Mouse (Mus musculus) G1E (cell line): ENCODE measurements around the gene Cdc42bpa. TPM values are rescaled to one million over a fixed set of nuclear protein-coding genes. Genes with fewer than 3 reads are reported as not detected.
A peak's percentile ranks its signal among the peaks of the same experiment; 100 is the strongest.

Experiments used
- ATAC-seq: 2 replicates; pipeline ENCODE4 v1.8.0; 2016; ENCODE audit warnings: mild to moderate bottlenecking; ENCODE audit not compliant: insufficient number of reproducible peaks, poor library complexity, low FRiP score, severe bottlenecking; ENCODE audit errors: extremely low read depth
- DNase-seq: peaks from one replicate; pipeline ENCODE4 v3.0.0; 2012; ENCODE audit warnings: low spot score
- H3K27me3 ChIP-seq: 2 replicates; pipeline ENCODE4 v1.6.1; 2012; ENCODE audit warnings: mild to moderate bottlenecking, low read length, inconsistent platforms; ENCODE audit not compliant: insufficient read depth
- H3K36me3 ChIP-seq: replicated peaks from 2 replicates; pipeline ENCODE3; 2012; ENCODE audit warnings: mild to moderate bottlenecking, inconsistent platforms
- H3K4me1 ChIP-seq: 2 replicates; pipeline ENCODE4 v1.6.1; 2012; ENCODE audit warnings: low read depth, low read length, inconsistent platforms, mixed read lengths; ENCODE audit not compliant: insufficient read depth
- H3K4me3 ChIP-seq: 2 replicates; pipeline ENCODE4 v1.5.1; 2012; ENCODE audit warnings: low read depth, mild to moderate bottlenecking, inconsistent platforms, low read length, moderate library complexity, mixed read lengths
- H3K9me3 ChIP-seq: replicated peaks from 2 replicates; pipeline ENCODE4 v1.6.1; 2012; ENCODE audit warnings: inconsistent platforms
- CTCF ChIP-seq: IDR thresholded peaks from 2 replicates; pipeline ENCODE4 v1.5.1; 2012; ENCODE audit warnings: low read depth, low read length, inconsistent platforms, mixed read lengths
- GATA1 ChIP-seq: IDR thresholded peaks from 2 replicates; pipeline ENCODE4 v1.6.1; 2012; ENCODE audit warnings: borderline replicate concordance, low read length, inconsistent platforms, mixed read lengths
- GATA2 ChIP-seq: IDR thresholded peaks from 2 replicates; pipeline ENCODE4 v1.6.1; 2012; ENCODE audit warnings: low read depth, low read length, inconsistent platforms, borderline replicate concordance
- POLR2AphosphoS5 ChIP-seq: IDR thresholded peaks from 2 replicates; pipeline ENCODE4 v1.6.1; 2012; ENCODE audit warnings: low read depth, low read length, inconsistent platforms; ENCODE audit not compliant: insufficient replicate concordance
- TAL1 ChIP-seq: conservative IDR thresholded peaks from 2 replicates; pipeline ENCODE4 v1.6.1; 2012; ENCODE audit warnings: low read depth, low read length, inconsistent platforms, mixed read lengths
- polyA plus RNA-seq: library from polyadenylated mRNA; stranded (reverse); fragments of >175 nt; gene quantifications from 2 replicates; pipeline ENCODE4 v1.2.3, GENCODE M21; 2012
- total RNA-seq, 2 experiments: library from RNA; stranded (forward) in 1 of 2; stranded (reverse) in 1 of 2; fragments of 200-1000 nt in 1 of 2; fragments of >200 nt in 1 of 2; fragmentation: Nextera tagmentation in 1 of 2; gene quantifications; 2 replicates each; pipeline ENCODE4 v1.2.3; 2014 to 2017

Gene Cdc42bpa
- total and polyA plus RNA-seq, 3 experiments, result 8.2 to 90.0 (median 28.2) TPM

- H3K36me3 ChIP-seq, result peaks cover 46% of the 10 kb centered on the region
- H3K4me1 ChIP-seq, result peaks cover 34% of the 10 kb centered on the region
- no peaks in the 10 kb centered on the region for H3K9me3 ChIP-seq
- peak; percentile 87 for ATAC-seq
- H3K27me3 ChIP-seq, result no peaks in the 10 kb centered on the region
- peak; percentile 39 for DNase-seq
- H3K4me3 ChIP-seq, result peak overlapping the region; percentile 64
- no peak for TF ChIP-seq GATA1
- TF ChIP-seq POLR2AphosphoS5, result no peak
- no peak for TF ChIP-seq GATA2
- no peak for TF ChIP-seq CTCF
- no peak for TF ChIP-seq TAL1
Measured at GRCm38 (mm10) chr1:180148036-180148435, 187.8 kb downstream of the Cdc42bpa start.

GRCm38 (mm10) chr1:180148563-180148962 lies 188.3 kb downstream of the Cdc42bpa start:
- Histone ChIP-seq H3K9me3 (no peaks in the 10 kb centered on the region), H3K36me3 (peaks cover 45% of the 10 kb centered on the region), H3K27me3 (no peaks in the 10 kb centered on the region), H3K4me1 (peaks cover 34% of the 10 kb centered on the region), H3K4me3 (peak overlapping the region; percentile 64; the same call in 1 of the 2 replicates)
- TF ChIP-seq TAL1 (peak; percentile 81), GATA1 (no peak)
- peak; percentile 62 for DNase-seq
- ATAC-seq, result peak; percentile 83

DNA sequence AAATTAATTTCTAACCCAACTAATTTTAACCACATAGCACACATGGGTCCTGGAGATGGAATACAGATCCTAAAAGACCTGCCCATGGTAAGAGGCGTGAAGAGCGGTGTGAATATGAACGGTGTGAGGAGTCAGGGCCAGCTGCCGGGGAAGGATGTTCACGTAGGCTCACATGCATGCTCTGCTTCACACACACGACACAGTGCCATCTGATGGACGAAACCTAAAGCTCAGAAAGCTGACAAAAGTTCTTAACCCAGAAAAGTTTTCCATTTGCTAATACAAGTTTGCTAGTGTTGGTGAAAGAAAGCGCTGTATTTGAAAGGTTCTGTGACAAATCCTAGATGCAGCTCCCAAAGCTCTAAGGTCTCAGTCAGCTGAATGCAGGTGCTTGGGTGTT lies 190.9 kb downstream of the Cdc42bpa start:
- Histone ChIP-seq H3K27me3 (no peaks in the 10 kb centered on the region), H3K4me1 (peaks cover 32% of the 10 kb centered on the region), H3K4me3 (no peak overlapping the region), H3K36me3 (peaks cover 37% of the 10 kb centered on the region), H3K9me3 (no peaks in the 10 kb centered on the region)
- DNase-seq (no peak), ATAC-seq (no peak)
- TF ChIP-seq TAL1, result no peak
- TF ChIP-seq CTCF, result no peak
- TF ChIP-seq GATA1, result no peak
- no peak for TF ChIP-seq GATA2
- TF ChIP-seq POLR2AphosphoS5, result no peak

DNA sequence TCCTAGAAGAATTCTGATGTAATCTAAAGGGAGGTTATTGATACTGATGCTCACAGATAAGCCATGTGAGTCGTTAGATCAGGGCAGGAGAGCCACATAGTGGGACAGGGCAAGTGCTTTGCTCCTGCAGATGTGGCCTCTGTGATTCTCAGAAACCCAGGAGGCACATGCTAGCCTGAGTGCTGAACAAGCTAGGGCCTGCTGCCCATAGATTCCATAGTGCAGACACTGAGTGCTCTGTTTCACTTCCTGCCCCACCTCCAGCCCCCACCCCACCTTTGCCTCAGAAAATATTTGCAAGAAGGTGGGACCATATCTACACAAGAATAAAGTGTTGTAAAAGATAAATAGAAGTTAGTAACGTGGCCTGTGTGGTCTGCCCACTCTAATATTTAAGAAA lies 198.4 kb downstream of the Cdc42bpa start:
- Histone ChIP-seq H3K27me3 (no peaks in the 10 kb centered on the region), H3K4me3 (no peak overlapping the region), H3K4me1 (peaks cover 18% of the 10 kb centered on the region), H3K9me3 (no peaks in the 10 kb centered on the region), H3K36me3 (peaks cover 39% of the 10 kb centered on the region)
- peak; percentile 12 for DNase-seq
- TF ChIP-seq POLR2AphosphoS5 (no peak), TAL1 (no peak), GATA1 (no peak), CTCF (no peak), GATA2 (no peak)
- peak; percentile 28; the same call in 1 of the 2 replicates for ATAC-seq

DNA sequence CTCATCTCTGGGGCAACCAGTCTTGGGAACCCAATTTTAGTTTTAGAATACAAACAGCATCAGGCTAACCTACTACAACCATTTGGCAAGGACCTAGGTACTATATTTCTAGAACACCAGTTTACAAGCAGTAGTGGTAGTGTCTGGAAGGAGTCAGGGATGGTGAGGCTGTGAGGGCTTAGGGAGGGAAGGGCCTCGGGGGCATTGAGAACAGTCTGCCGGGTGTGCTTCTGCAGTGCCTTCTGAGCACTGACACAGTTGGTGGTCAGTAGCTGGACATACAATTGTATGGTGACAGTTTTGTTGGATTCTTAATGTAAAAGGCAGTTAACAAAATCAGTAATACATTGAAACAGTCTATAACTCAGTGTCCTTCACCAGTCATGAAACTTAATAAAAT lies 200.3 kb downstream of the Cdc42bpa start:
- no peak for TF ChIP-seq GATA1
- no peak for TF ChIP-seq TAL1
- TF ChIP-seq CTCF, result no peak
- no peak for TF ChIP-seq GATA2
- no peak for TF ChIP-seq POLR2AphosphoS5
- no peak for ATAC-seq
- DNase-seq, result no peak
- Histone ChIP-seq H3K4me3 (no peak overlapping the region), H3K36me3 (peaks cover 38% of the 10 kb centered on the region), H3K9me3 (no peaks in the 10 kb centered on the region), H3K27me3 (no peaks in the 10 kb centered on the region), H3K4me1 (peaks cover 20% of the 10 kb centered on the region)

- peaks cover 18% of the 10 kb centered on the region for H3K4me1 ChIP-seq
- H3K9me3 ChIP-seq, result no peaks in the 10 kb centered on the region
- no peak for TF ChIP-seq GATA2
- TF ChIP-seq GATA1, result no peak
- TF ChIP-seq CTCF, result no peak
- TF ChIP-seq POLR2AphosphoS5, result no peak
- TF ChIP-seq TAL1, result no peak
- H3K4me3 ChIP-seq, result no peak overlapping the region
- peaks cover 40% of the 10 kb centered on the region for H3K36me3 ChIP-seq
- DNase-seq, result no peak
- H3K27me3 ChIP-seq, result no peaks in the 10 kb centered on the region
- ATAC-seq, result no peak
Measured at GRCm38 (mm10) chr1:180161160-180161559, 200.9 kb downstream of the Cdc42bpa start.
